Mouse (Mus musculus) spleen, embryonic (tissue): ENCODE measurements at regions not wholly inside any gene's neighbourhood (a gene's known extent, or its start where the extent isn't known, plus 50 kb on each side); places are given as distances from the start of the nearest gene placed in this dataset.

Experiments
- CTCF ChIA-PET: fragments of 350-600 bp; sonication (Branson Sonifier 250); formaldehyde crosslinking; loops from one replicate; lab custom pipeline; 2022; lab: Charles Lee

- CTCF ChIA-PET, result no interaction called here
These were observed 59.0 kb upstream of the Ntm start for GRCm38 (mm10) chr9:30021981-30022380.

GRCm38 (mm10) chr9:30025275-30025674 lies 62.3 kb upstream of the Ntm start:
- CTCF ChIA-PET, result no interaction called here

GRCm38 (mm10) chr9:30026939-30027338 lies 64.0 kb upstream of the Ntm start:
- CTCF ChIA-PET, result no interaction called here

GRCm38 (mm10) chr9:30040396-30040795 lies 77.5 kb upstream of the Ntm start:
- CTCF ChIA-PET, result no interaction called here

- CTCF ChIA-PET, result no interaction called here
These were observed 101.6 kb upstream of the Ntm start for GRCm38 (mm10) chr9:30064551-30064950.

- CTCF ChIA-PET, result no interaction called here
These were observed 105.0 kb upstream of the Ntm start for GRCm38 (mm10) chr9:30067980-30068379.

GRCm38 (mm10) chr9:30075233-30075632 lies 112.3 kb upstream of the Ntm start:
- CTCF ChIA-PET, result no interaction called here

- CTCF ChIA-PET, result no interaction called here
These were observed 113.1 kb upstream of the Ntm start for GRCm38 (mm10) chr9:30076006-30076405.

GRCm38 (mm10) chr9:30076482-30076881 lies 113.5 kb upstream of the Ntm start:
- CTCF ChIA-PET, result no interaction called here

GRCm38 (mm10) chr9:30101942-30102341 lies 139.0 kb upstream of the Ntm start:
- CTCF ChIA-PET, result interaction anchor here (0.7 kb wide), 1 partner anchor 425 kb away, joined by 4 read pairs; no protein-coding TSS in a partner anchor

- CTCF ChIA-PET, result no interaction called here
These were observed 159.4 kb upstream of the Ntm start for GRCm38 (mm10) chr9:30122371-30122770.

GRCm38 (mm10) chr9:30129151-30129550 lies 166.2 kb upstream of the Ntm start:
- CTCF ChIA-PET, result no interaction called here

GRCm38 (mm10) chr9:30131626-30132025 lies 168.7 kb upstream of the Ntm start:
- CTCF ChIA-PET, result no interaction called here

- CTCF ChIA-PET, result no interaction called here
These were observed 171.4 kb upstream of the Ntm start for GRCm38 (mm10) chr9:30134303-30134702.

GRCm38 (mm10) chr9:30137611-30138287 lies 174.8 kb upstream of the Ntm start:
- CTCF ChIA-PET, result no interaction called here

- CTCF ChIA-PET, result no interaction called here
These were observed 177.2 kb upstream of the Ntm start for GRCm38 (mm10) chr9:30140188-30140587.

GRCm38 (mm10) chr9:30141186-30141585 lies 178.2 kb upstream of the Ntm start:
- CTCF ChIA-PET, result no interaction called here

- CTCF ChIA-PET, result no interaction called here
These were observed 180.0 kb upstream of the Ntm start for GRCm38 (mm10) chr9:30142806-30143458.

GRCm38 (mm10) chr9:30149481-30150468 lies 186.8 kb upstream of the Ntm start:
- CTCF ChIA-PET, result no interaction called here

GRCm38 (mm10) chr9:30151173-30151572 lies 188.2 kb upstream of the Ntm start:
- CTCF ChIA-PET, result no interaction called here

GRCm38 (mm10) chr9:30166235-30166752 lies 203.4 kb upstream of the Ntm start:
- CTCF ChIA-PET, result no interaction called here

- CTCF ChIA-PET, result no interaction called here
These were observed 204.3 kb upstream of the Ntm start for GRCm38 (mm10) chr9:30167223-30167622.
